Mouse (Mus musculus) thymus, adult 2 months (tissue): ENCODE results near the gene Adam21.
"Not testable (repeated sequence)": the region's sequence is repeated elsewhere in the genome, so short reads cannot be mapped to it uniquely, and the experiment has no call there.

Experiments
- CTCF ChIP-seq: fragments of 200-500 bp; IDR thresholded peaks from 2 replicates; pipeline ENCODE4 v1.5.1; 2012; ENCODE audit warnings: mild to moderate bottlenecking, control low read depth, low read length, moderate library complexity, borderline replicate concordance; ENCODE audit not compliant: control insufficient read depth, poor library complexity, insufficient read depth; ENCODE audit errors: extremely low read depth
- POLR2A ChIP-seq: fragments of 200-500 bp; IDR thresholded peaks from 2 replicates; pipeline ENCODE4 v1.6.1; 2012; ENCODE audit warnings: mild to moderate bottlenecking, low read length, control low read depth, moderate library complexity; ENCODE audit not compliant: control insufficient read depth, poor library complexity, insufficient read depth; ENCODE audit errors: extremely low read depth

DNA sequence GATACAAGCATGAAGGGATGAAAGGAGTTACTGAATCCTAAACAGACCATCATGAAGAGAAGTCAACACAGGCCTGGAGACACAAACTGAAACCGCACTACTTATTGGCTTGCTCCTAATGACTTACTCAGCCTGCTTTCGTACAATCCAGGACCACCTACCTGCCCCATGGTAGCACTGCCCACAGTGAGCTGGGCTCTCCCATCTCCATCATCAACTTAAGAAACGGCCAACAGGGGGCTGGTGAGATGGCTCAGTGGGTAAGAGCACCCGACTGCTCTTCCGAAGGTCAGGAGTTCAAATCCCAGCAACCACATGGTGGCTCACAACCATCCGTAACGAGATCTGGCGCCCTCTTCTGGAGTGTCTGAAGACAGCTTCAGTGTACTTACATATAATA, 37.7 kb downstream of the Adam21 start:
- not testable (repeated sequence) for TF ChIP-seq POLR2A, CTCF
